Mouse (Mus musculus): Measurements from ENCODE around the gene Car9.
A peak's percentile ranks its signal among the peaks of the same experiment; 100 is the strongest.

- TF ChIP-seq POLR2A (IDR thresholded peaks at IDR 0.05; ENCODE audit: extremely low read depth, insufficient read depth, low read length) (no peak), CTCF (IDR thresholded peaks at IDR 0.05; ENCODE audit: low read depth, low read length) (peak; percentile 26; the same call in 1 of the 2 replicates)
These were observed 30.2 kb upstream of the Car9 start for GRCm38 (mm10) chr4:43476604-43477003.
